Mouse (Mus musculus): ENCODE results near the gene Syvn1.
"Not testable (repeated sequence)": the region's sequence is repeated elsewhere in the genome, so short reads cannot be mapped to it uniquely, and the experiment has no call there.

The Syvn1 gene

GRCm38 (mm10) chr19:6040002-6040401, 6.4 kb upstream of the Syvn1 start:
- no peak for DNase-seq (ENCODE audit: low spot score in 2 of 2)

GRCm38 (mm10) chr19:6042293-6042692, 4.1 kb upstream of the Syvn1 start:
- DNase-seq (ENCODE audit: low spot score in 2 of 2) = no peak

- DNase-seq (ENCODE audit: low spot score in 2 of 2) = not testable (repeated sequence)
Observed at GRCm38 (mm10) chr19:6044102-6044501, 2.3 kb upstream of the Syvn1 start.

DNA sequence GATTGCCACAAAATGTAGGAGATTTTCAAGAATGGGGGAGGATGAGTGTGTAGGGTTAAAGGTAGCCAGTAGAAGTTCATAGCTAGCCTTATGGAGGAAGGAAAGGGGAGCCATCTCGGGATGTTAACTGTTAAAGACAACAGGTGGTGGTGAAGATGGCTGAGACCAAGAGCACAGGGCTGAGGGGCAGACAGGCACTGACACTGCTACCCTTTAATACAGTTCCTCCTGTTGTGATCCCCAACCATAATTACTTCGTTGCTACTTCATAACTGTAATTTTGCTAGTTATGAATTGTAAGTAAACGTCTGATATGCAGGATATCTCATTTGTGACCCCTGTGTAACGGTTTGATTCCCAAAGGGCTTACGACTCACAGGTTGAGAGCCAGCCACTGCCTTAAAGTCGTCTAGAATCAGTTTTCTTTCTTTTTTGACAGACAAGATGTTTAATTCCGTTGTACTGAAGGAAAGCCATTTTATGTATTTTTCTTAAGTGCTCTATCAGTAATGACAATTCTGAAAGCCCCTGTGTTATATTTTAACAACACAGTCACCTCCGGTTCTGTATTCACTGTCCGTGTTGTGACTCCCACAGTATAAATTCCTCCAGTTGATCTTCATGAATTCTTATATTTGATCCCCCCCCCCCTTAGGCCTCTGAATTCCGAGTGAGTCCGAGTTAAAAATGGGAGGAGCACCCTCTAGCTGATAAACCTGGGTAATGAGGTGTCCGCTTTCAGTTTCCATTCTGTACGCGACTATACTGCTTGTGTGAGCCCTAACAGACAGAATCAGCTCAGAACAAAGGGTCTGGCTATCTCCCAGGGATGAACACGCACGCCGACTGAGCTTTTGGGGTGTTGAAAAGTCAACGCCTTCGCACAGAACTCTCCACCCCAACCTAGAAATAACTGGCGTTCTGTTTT, 746 bp upstream of the Syvn1 start:
- no peak for DNase-seq (ENCODE audit: low spot score in 2 of 2)

GRCm38 (mm10) chr19:6047154-6047898, 950 bp downstream of the Syvn1 start:
- DNase-seq (ENCODE audit: low spot score in 2 of 2) = peak in 1 of 2 experiments; percentile 49

GRCm38 (mm10) chr19:6047899-6048166, 1.5 kb downstream of the Syvn1 start:
- DNase-seq (ENCODE audit: low spot score in 2 of 2) = no peak

DNA sequence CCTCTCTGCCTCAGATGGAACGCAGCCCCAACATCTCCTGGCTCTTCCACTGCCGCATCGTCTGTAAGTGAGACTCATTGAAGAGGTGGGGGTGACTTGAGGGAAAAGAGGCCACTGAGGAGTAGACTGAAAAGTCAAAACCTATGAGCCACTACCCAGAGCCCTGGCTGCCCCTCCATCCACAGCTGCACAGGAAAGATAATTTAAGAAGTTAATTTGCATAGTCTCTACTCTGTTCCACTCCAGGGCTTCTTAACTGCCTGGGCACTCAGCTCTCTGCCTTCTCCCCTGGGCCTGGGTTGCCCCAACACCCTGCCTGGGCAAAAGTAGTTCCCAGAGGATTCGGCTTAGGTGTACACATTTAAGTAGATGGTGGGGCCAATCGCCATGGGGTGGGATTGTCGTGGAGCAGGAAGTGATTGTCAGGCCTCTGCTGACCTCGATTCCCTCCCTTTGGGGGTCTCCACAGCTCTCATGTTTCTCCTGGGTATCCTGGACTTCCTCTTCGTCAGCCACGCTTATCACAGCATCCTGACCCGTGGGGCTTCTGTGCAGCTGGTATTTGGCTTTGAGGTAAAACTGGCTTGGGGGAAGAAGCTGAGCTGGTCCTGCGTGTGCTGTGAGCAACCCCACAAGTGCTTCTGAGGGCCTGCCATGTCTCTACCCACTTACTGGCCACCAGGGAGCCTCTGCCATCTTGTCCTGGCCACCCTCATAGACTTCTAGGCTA, 2.5 kb downstream of the Syvn1 start:
- no peak for DNase-seq (ENCODE audit: low spot score in 2 of 2)

DNA sequence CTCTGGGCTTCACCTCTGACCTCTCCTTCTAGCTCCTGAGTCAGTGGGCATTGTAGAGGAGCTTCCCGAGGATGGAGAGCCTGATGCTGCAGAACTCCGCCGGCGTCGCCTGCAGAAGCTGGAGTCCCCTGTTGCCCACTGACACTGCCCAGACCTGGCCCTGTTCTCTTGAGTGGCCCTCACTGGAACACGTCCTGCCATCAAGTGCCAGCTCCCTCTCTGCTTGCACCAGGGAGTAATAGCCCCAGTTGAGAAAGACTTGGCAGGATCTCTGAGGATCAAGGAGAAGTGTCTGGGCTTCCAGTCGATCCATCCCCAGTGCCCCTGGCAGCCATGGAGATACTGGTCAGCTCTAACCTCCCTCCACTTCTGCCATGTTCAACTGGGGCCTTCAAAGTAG, 6.1 kb downstream of the Syvn1 start:
- DNase-seq (ENCODE audit: low spot score in 2 of 2) = no peak

- no peak for DNase-seq (ENCODE audit: low spot score in 2 of 2)
Observed at GRCm38 (mm10) chr19:6054296-6054695, 7.9 kb downstream of the Syvn1 start.

GRCm38 (mm10) chr19:6056696-6057095, 10.3 kb downstream of the Syvn1 start:
- no peak for DNase-seq (ENCODE audit: low spot score in 2 of 2)

DNA sequence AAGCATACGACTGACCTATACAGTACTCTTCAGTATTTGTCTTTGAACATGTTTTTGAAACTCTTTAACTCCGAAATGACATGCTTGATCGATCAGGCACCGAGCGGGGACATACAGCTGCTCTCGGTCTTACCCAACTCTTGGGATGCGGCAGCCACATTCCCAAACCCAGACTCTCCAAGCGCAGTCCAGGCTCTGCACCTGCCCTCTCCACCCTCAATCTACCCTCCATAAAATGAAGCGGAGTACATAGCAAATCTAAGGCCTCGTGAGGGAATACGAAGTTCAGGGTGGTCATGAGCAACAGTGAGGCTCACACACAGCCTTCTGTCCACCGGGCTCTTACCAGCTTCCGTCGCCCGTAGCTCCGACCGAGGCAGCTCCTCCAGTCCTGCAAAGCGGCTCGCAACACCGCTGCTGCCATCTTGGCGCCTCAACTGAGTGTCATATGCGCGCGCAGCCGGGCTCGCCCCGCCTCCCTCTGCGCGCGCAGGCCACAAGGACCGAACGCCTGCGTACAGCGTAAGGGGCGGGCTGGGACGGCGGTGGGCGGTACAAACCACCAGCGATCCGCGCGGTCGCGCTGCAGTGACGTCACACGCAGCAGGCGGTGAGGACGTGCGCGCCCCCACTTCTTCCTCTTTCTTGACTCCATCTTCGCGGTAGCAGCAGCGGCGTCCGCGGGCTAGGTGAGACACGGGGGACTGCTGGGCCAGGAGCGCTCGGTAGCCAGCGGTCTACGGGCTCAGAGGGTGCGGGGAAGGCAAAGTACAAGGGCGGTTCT, 11.1 kb downstream of the Syvn1 start, which contains the start of the genes Mrpl49 and Fau:
Gene Mrpl49, minus strand, starts transcription at position 473 of the 784 bp plus-strand sequence.
Gene Fau, plus strand, starts transcription at position 532 of the 784 bp plus-strand sequence.
- peak; percentile 100 for DNase-seq (ENCODE audit: low spot score in 2 of 2)

GRCm38 (mm10) chr19:6058513-6058912, 12.1 kb downstream of the Syvn1 start:
- no peak for DNase-seq (ENCODE audit: low spot score in 2 of 2)

- DNase-seq (ENCODE audit: low spot score in 2 of 2) = no peak
Observed at GRCm38 (mm10) chr19:6058966-6059365, 12.6 kb downstream of the Syvn1 start.

DNA sequence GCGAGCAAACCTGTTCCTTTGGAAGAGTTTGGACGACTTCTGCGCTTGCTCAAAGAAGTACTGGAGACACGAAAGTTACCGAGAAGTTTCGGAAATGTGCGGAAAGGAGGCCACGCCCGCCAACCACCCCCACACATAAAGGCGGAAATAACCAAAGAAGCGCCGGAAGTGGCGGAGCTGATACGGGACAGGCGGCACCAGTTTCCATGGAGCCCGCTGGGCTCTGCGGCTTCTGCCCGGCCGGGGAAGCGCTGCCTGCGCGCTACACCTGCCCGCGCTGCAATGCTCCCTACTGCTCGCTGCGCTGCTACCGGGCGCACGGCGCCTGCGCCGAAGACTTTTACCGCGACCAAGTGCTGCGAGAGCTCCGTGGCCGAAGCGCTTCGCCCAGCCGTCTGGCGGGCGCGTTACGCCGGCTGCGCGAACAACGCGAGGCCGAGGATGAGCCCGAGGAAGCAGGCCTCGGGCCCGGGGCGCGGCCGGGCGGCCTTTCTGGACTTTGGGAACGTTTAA, 14.7 kb downstream of the Syvn1 start, which contains the start of gene Znhit2:
Gene Znhit2, plus strand, starts transcription at position 172 of the 513 bp plus-strand sequence.
- DNase-seq (ENCODE audit: low spot score in 2 of 2) = peak; percentile 96 to 97

DNA sequence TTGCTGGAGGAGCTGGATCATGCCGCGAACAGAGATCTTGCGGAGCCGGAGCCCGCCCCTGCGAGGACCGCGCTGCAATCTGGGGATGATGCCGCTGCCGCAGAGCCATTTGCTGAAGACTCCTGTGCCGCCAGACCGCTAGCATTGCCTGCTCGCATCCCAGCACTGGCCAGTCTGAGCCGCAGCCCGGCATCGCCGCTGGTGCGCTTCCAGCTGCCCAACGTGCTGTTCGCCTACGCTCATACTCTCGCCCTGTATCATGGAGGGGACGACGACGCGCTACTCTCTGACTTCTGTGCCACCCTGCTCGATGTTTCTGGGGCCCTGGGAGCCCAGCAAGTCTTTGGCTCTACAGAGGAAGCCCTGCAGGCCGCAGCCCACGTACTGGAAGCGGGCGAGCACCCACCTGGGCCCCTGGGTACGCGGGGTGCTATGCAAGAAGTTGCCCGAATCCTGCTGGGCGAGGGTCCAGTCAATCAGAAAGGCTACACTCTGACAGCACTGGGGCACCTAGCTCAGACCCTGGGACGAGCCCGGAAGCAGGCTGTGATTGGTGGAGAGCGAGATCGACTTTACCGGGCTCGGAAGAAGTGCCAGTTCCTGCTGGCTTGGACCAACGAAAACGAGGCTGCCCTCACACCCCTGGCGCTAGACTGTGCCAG, 15.4 kb downstream of the Syvn1 start:
- DNase-seq (ENCODE audit: low spot score in 2 of 2) = peak; percentile 64 to 79

GRCm38 (mm10) chr19:6062418-6062817, 16.0 kb downstream of the Syvn1 start:
- DNase-seq (ENCODE audit: low spot score in 2 of 2) = no peak

GRCm38 (mm10) chr19:6063081-6063480, 16.7 kb downstream of the Syvn1 start:
- DNase-seq (ENCODE audit: low spot score in 2 of 2) = peak in 1 of 2 experiments; percentile 26

GRCm38 (mm10) chr19:6066571-6066970, 20.2 kb downstream of the Syvn1 start:
- DNase-seq (ENCODE audit: low spot score in 2 of 2) = no peak

GRCm38 (mm10) chr19:6067011-6067723, 20.8 kb downstream of the Syvn1 start:
- peak; percentile 91 for DNase-seq (ENCODE audit: low spot score in 2 of 2)

All from right cerebral cortex, postnatal 10 days (tissue).